9 mouse cellular contexts compared by ENCODE assay signal in genomic region chr16:4654706-4655105, GRCm38 (mm10). TPM values are rescaled to one million over a fixed set of nuclear protein-coding genes. Genes with fewer than 3 reads are reported as not detected.
A peak's percentile ranks its signal among the peaks of the same experiment; 100 is the strongest.
DNase-seq lines count a peak whose midpoint lies in the region; ATAC-seq lines count a peak whose summit lies in the region.
"Had no signal": no experiment of that assay in that cellular context is flagged by ENCODE, and none has a peak within 500 bp of the region (broad histone marks: within the 10 kb centered on the region; RNA-seq: fewer than 3 reads in every experiment).

No protein-coding gene starts in this region.

- no peaks in the 10 kb centered on the region for H3K27me3 ChIP-seq in embryonic facial prominence, embryonic 13.5 days
- no peaks in the 10 kb centered on the region for H3K27me3 ChIP-seq in kidney, embryonic 15.5 days

- H3K4me2 ChIP-seq in embryonic facial prominence, embryonic 13.5 days = no peak overlapping the region
- H3K4me2 ChIP-seq in kidney, embryonic 15.5 days = no peak overlapping the region

- peak overlapping the region; percentile 44; the same call in 1 of the 2 replicates for H3K27ac ChIP-seq in embryonic facial prominence, embryonic 13.5 days
- H3K27ac ChIP-seq in kidney, embryonic 15.5 days = peak overlapping the region; percentile 86

- ATAC-seq in embryonic facial prominence, embryonic 13.5 days (ENCODE audit: insufficient number of reproducible peaks, insufficient read depth, low FRiP score, low TSS enrichment, low read depth) = no peak
- ATAC-seq in kidney, embryonic 15.5 days (replicated peaks; ENCODE audit: low FRiP score) = no peak

- H3K9me3 ChIP-seq in embryonic facial prominence, embryonic 13.5 days = no peaks in the 10 kb centered on the region
- H3K9me3 ChIP-seq in kidney, embryonic 15.5 days (replicated peaks) = no peaks in the 10 kb centered on the region

- DNase-seq in heart, adult 11 months = peak; percentile 95
- no peak for DNase-seq in heart, adult 8-10 months (ENCODE audit: low spot score)
- peak; percentile 31 for DNase-seq in brain, adult 2 months (ENCODE audit: low read depth, low spot score)
- DNase-seq in urinary bladder, postnatal 25 days (ENCODE audit: low spot score) = no peak
- DNase-seq in adrenal gland, postnatal 10 days = no peak
- DNase-seq in adipocyte (ENCODE audit: low spot score) = no peak

- WGBS in embryonic facial prominence, embryonic 13.5 days = 78% methylated on average over 10 of the region's 10 CpGs
- WGBS in kidney, embryonic 15.5 days = 69% methylated on average over 10 of the region's 10 CpGs

- peaks cover 91% of the 10 kb centered on the region for H3K4me1 ChIP-seq in embryonic facial prominence, embryonic 13.5 days
- H3K4me1 ChIP-seq in kidney, embryonic 15.5 days = peaks cover 55% of the 10 kb centered on the region

- no peak overlapping the region for H3K4me3 ChIP-seq in embryonic facial prominence, embryonic 13.5 days
- H3K4me3 ChIP-seq in kidney, embryonic 15.5 days (replicated peaks) = no peak overlapping the region

- no peak overlapping the region for H3K9ac ChIP-seq in embryonic facial prominence, embryonic 13.5 days
- no peak overlapping the region for H3K9ac ChIP-seq in kidney, embryonic 15.5 days

- H3K36me3 ChIP-seq in embryonic facial prominence, embryonic 13.5 days = peaks cover 51% of the 10 kb centered on the region
- peaks cover 49% of the 10 kb centered on the region for H3K36me3 ChIP-seq in kidney, embryonic 15.5 days

RNA-seq across cellular contexts. Expression of gene Dnaja3, which starts 14.9 kb away (rescaled TPM):
- total RNA-seq in heart, adult 8-10 months (2022) = 100 to 1,000 TPM; 146 to 154 (median 153) TPM
- 54.0 and 58.7 TPM in 2 replicates for polyA plus RNA-seq in embryonic facial prominence, embryonic 13.5 days (2015; fragmentation: Nextera tagmentation; extraction: Ambion mirVana)
- polyA plus RNA-seq in kidney, embryonic 15.5 days (2015; fragmentation: Nextera tagmentation; extraction: Ambion mirVana) = 77.7 and 81.4 TPM in 2 replicates
- total RNA-seq in adrenal gland, postnatal 10 days (2021) = 100 to 1,000 TPM; 161 to 167 TPM

RNA-seq across cellular contexts. Expression of gene Vasn, which starts 15.0 kb away (rescaled TPM):
- 1 to 10 TPM; 6.9 to 9.3 (median 8.1) TPM for total RNA-seq in heart, adult 8-10 months (2022)
- 29.2 and 30.2 TPM in 2 replicates for polyA plus RNA-seq in embryonic facial prominence, embryonic 13.5 days (2015; fragmentation: Nextera tagmentation; extraction: Ambion mirVana)
- polyA plus RNA-seq in kidney, embryonic 15.5 days (2015; fragmentation: Nextera tagmentation; extraction: Ambion mirVana) = 22.7 and 23.5 TPM in 2 replicates
- total RNA-seq in adrenal gland, postnatal 10 days (2021) = 10 to 100 TPM; 10.0 to 14.7 TPM
- total RNA-seq: megakaryocyte, adult 5-6 weeks had no signal

RNA-seq across cellular contexts. Expression of gene Coro7, which starts 24.9 kb away (rescaled TPM):
- 10 to 100 TPM; 11.3 to 16.1 (median 15.4) TPM for total RNA-seq in heart, adult 8-10 months (2022)
- 16.9 and 17.0 TPM in 2 replicates for polyA plus RNA-seq in embryonic facial prominence, embryonic 13.5 days (2015; fragmentation: Nextera tagmentation; extraction: Ambion mirVana)
- polyA plus RNA-seq in kidney, embryonic 15.5 days (2015; fragmentation: Nextera tagmentation; extraction: Ambion mirVana) = 19.8 and 22.0 TPM in 2 replicates
- 10 to 100 TPM; 27.9 to 38.7 TPM for total RNA-seq in adrenal gland, postnatal 10 days (2021)

RNA-seq across cellular contexts. Expression of gene Pam16, which starts 29.9 kb away (rescaled TPM):
- 100 to 1,000 TPM; 145 to 188 (median 160) TPM for total RNA-seq in heart, adult 8-10 months (2022)
- 71.0 and 99.5 TPM in 2 replicates for polyA plus RNA-seq in embryonic facial prominence, embryonic 13.5 days (2015; fragmentation: Nextera tagmentation; extraction: Ambion mirVana)
- polyA plus RNA-seq in kidney, embryonic 15.5 days (2015; fragmentation: Nextera tagmentation; extraction: Ambion mirVana) = 90.1 and 92.6 TPM in 2 replicates
- 100 to 1,000 TPM; 115 to 116 TPM for total RNA-seq in adrenal gland, postnatal 10 days (2021)

Comparison
In these comparisons a context has a peak if more than half of its experiments do, and no peak if none do; other contexts are left out.
1. DNase-seq: peak in heart, adult 11 months (single experiment) and brain, adult 2 months (single experiment); none in heart, adult 8-10 months (single experiment), urinary bladder, postnatal 25 days (single experiment), adrenal gland, postnatal 10 days (single experiment) and adipocyte (single experiment).